Mouse (Mus musculus) gastrocnemius, postnatal 14 days (tissue): ENCODE results near the gene Vps29. TPM values are rescaled to one million over a fixed set of nuclear protein-coding genes. Genes with fewer than 3 reads are reported as not detected.

Experiments used
- DNase-seq: peaks from one replicate; pipeline ENCODE4 v3.0.0; 2021; ENCODE audit warnings: mixed read lengths
- intact Hi-C: fragments of 180-260 bp; cut with DNase I; formaldehyde crosslinking; loops from one replicate; pipeline ENCODE4 v1.15.1; 2025; ENCODE audit warnings: low total_unique reads
- total RNA-seq, 2 experiments: library from RNA; stranded (reverse); gene quantifications; 2 replicates each; pipeline ENCODE4 v1.2.3; 2021

The Vps29 gene
- total RNA-seq, 2 experiments from 2014 or later, result 48.9 to 50.1 TPM

DNA sequence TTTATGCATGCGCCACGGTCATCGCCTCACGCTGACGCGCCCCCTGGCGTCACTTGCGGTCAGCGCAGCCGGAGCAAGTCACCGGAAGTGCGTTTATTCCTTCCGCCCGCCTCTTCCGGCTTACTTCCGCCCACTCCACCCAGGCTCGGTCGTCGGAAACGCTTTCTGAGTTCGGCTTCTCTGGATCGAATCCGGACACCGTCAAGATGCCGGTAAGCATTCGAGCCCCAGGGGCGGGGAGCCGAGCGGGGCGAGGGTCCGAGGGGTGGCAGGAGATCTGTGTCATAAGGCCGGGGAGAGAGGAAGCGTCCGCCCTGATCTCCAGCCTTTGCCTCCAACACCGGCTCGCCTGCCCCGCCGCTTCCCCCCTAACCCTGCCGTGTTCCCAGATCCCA is 37.6 kb downstream of the Vps29 start, which contains the start of gene Arpc3:
Arpc3 (plus strand) TSS at position 93 of the 395 bp plus-strand sequence.
- intact Hi-C loops, result no loop called here

DNA sequence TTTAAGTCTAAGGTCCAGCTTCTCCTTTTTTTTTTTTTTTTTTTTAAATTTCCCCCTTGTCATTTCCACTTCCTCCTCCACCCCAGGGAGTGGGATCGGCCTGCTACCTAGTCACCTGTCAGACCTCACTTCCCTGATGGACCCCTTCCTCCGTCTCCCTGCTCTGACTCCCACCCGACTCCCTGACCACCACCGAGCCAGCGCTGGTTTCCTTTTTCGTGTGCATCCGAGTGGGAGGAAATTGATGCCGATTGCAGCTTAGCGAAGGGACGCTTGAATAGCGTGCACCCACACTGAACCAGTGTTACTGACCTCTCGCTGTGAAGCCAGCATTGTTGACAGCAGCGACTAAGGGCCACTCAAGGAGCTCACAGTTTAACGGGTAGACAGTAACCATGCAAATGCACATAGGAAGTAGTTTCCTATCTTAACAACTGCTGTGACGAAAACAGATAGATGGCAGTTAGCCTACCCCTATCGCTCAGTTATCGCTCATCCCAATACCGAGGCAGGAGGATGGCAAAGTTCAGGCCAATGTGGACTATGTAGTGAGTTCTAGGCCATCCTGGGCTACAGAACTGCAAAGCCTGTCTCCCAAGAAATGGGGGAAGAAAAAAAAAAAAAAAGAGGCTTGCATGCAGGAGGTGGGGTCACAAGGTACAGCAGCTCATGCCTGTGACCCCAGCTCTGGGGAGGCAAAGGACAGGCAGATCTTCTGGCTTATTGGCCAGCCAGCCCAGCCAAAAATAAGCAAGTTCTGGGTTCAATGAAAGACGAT is 38.2 kb downstream of the Vps29 start:
- DNase-seq, result no peak
- intact Hi-C loops, result no loop called here

More for the DNA sequence above, 37.6 kb downstream of the Vps29 start, which contains the start of gene Arpc3:
- DNase-seq, result peak; percentile 89

DNA sequence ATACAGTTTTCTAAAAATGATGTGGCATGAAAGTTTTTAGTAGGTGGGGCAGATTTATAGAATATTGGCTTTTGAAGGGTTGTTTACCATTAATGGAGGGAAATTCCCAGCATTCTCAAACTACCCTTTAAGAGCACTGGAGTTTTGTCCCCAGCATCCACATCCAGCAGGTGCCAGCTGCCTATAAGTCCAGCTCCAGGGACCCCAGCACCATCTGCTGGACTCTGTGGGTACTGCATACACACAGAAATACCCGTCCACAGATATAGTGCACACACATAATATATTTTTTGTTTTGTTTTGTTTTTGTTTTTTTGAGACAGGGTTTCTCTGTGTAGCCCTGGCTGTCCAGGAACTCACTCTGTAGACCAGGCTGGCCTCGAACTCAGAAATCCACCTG is 39.7 kb downstream of the Vps29 start:
- DNase-seq, result peak; percentile 67
- intact Hi-C loops, result no loop called here

DNA sequence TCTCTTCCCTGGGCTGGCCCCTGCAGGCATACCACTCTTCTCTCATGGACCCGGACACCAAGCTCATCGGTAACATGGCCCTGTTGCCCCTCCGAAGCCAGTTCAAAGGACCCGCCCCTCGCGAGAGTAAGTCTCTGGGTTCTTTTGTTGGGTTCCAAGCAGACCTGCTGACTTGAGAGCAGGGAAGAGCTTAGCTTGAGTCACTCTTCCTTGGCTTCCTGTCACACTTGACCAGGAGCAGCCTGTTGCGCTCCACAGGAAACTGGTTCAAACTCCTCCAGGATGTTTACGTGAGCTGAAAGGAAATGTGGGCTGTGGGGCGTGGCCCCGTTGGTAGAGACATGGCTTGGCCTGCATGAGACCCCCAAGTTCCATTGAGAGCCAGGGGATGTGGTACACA is 42.6 kb downstream of the Vps29 start:
- DNase-seq, result peak; percentile 34
- intact Hi-C loops, result no loop called here

DNA sequence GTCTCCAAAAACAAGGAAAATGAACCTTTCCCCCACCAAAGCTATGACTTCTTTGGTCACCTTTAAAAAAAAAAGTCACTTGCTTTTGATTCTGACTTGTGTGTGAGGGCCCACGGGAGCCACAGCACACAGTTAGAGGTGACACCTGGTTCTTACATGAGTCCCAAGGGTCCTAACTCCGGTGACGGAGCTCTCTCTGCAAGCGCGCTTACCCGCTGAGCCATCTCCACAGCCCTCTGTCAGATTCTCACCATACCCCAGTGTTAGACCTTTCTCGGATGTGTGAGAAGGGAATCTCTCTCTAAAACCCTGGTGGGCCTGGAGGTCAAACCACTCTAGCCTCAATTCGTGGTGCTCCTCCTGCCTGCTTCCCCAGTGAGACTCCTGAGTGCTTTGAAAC is 43.3 kb downstream of the Vps29 start:
- intact Hi-C loops, result no loop called here
- no peak for DNase-seq

DNA sequence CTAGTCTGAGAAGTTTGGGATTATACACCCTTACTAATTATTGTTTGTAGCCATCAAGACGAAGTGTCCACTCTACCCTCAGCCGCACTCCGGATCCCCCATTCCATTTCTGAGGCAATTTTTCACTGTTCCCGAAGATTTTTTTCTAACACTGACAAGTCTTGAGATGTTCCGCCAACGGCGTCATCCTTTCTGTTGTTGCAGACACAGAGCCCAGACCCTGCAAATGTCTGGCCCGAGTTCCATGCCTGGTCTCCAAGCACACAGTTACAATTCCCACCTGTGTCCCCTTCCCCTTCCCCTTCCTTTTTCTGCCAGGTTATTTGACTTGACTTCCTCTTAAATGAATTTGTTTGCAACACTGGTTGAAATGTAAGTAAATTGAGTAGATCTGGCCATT is 45.7 kb downstream of the Vps29 start:
- intact Hi-C loops, result loop anchor here (2.0 to 10.0 kb wide), 2 partner anchors 225 to 325 kb away; no protein-coding TSS in a partner anchor
- DNase-seq, result no peak

DNA sequence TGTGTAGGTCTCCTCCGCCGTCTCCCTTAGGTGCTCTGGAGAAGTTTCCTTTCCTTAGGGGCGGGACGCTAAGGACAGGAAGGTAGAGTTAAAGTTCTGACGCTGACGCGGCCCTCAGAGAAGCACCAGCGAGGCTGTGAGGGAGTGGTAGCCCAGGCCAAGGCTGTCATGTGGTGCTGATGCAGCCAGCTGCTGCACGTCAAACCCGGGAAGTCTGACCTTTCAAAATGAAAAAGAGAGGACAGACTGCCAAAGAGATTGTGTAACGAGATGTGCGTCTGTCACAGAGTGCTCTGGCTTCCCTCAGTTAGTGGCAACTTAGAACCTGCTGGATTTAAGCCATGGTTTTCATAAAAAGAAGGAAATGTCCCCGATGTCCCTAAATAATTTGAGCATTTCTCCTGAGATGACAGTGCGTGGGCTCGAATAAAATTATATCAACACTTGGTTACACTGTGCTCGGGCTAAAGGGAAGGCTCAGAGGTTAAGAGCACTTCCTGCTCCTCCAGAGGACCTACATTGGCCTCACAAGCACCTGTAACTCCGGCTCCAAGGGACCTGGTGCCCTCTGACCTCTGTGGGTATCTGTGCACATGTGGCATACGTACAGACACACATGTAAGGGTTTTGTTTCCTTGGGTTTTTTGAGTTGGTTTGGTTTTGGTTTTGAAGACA is 46.6 kb downstream of the Vps29 start:
- DNase-seq, result peak; percentile 32
- intact Hi-C loops, result loop anchor here (2.0 to 10.0 kb wide), 2 partner anchors 224 to 324 kb away; no protein-coding TSS in a partner anchor

DNA sequence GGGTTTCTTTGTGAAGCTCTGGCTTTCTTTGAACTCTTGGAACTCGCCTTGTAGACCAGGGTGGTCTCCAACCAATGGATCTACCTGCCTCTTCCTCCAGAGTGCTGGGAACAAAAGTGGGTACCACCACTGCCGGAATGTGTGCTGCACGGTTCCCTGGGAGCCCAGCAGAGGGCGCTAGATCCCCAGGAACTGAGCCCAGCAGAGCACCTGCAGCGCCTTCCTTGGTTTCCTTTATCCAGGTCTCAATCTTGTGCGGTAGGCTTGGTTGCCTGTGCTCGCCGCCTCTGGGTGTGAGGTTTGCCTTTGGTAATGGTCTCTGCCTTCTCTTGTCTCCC is 47.1 kb downstream of the Vps29 start:
- intact Hi-C loops, result loop anchor here (2.0 to 10.0 kb wide), 2 partner anchors 224 to 324 kb away; no protein-coding TSS in a partner anchor
- peak; percentile 67 for DNase-seq

DNA sequence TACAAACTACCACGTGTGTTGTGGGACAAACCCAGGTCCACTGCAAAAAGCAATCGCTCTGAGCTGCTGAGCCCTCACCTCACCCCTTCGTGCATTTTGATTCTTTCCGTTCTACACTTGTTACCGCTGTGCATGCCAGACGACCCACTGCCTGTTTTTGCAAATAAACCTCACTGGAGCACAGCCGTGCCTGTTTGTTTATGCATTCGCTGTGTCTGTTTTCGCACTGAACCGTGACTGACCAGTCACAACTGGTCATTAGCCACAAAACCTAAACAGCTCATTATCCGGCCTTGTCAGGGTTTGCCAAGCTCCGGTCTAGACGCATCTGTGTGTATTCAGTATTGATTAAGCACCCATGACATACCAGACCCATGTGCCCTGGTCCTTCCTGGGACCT is 48.0 kb downstream of the Vps29 start:
- intact Hi-C loops, result loop anchor here (10.0 kb wide), 1 partner anchor 323 kb away; no protein-coding TSS in a partner anchor
- no peak for DNase-seq

DNA sequence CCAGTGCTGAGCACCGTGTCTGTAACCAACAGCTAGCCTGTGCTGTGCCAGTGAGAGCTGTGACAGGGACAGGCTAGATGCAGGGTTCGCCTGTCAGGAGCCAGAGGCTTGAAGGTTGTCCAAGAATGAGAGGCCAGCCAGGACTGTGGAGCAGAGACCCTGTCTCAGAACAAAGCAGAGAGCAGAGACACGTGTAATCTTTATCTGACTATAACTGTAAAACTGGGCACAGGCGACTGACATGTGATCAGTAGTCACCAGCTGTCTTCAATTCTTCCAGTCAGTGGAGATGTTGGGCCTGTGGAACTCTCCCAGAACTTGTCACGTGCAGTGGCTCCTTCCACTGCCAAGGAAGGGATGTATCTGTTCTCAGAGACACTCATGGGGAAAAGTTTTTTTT is 48.6 kb downstream of the Vps29 start:
- peak; percentile 39 for DNase-seq
- intact Hi-C loops, result loop anchor here (10.0 kb wide), 1 partner anchor 322 kb away; no protein-coding TSS in a partner anchor

DNA sequence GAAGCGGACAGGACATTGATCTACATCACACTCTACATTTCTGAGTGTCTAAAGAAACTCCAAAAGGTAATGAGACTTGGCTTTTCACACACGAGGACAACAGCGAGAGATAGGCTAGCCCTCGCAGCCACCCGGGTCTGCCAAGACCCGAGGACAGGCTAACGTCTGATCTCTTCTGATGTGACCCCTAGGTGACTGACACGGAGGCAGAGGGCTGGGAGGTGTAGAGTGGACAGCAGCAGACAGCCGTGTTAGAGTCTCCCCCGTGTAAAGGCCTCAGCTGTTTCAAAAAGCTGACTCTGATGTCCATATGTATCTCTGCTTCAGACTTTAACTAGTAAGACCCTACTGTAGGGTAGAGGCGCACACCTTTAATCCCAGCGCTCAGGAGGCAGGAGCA is 49.2 kb downstream of the Vps29 start:
- intact Hi-C loops, result loop anchor here (10.0 kb wide), 1 partner anchor 321 kb away; no protein-coding TSS in a partner anchor

DNA sequence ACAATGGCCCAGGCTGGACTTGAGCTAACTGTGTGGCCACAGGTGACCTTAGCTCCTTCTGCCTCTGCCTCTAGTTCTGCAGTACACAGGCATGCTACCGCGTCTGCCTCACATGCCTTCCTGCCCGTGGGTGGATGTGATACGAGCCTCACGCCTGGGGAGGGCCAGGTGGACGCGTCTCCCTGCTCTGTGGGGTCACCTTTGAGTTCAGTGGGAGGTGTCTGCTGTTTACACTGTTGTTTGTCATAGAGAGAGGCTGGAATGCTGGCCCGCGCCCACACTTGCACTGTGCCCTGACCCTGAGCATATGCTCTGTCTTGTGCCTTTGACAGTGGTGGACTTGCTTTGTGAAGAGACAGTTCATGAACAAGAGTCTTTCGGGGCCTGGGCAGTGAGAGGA is 51.4 kb downstream of the Vps29 start:
- intact Hi-C loops, result loop anchor here (10.0 kb wide), 1 partner anchor 319 kb away; no protein-coding TSS in a partner anchor

More for the DNA sequence above, 49.2 kb downstream of the Vps29 start:
- no peak for DNase-seq

DNA sequence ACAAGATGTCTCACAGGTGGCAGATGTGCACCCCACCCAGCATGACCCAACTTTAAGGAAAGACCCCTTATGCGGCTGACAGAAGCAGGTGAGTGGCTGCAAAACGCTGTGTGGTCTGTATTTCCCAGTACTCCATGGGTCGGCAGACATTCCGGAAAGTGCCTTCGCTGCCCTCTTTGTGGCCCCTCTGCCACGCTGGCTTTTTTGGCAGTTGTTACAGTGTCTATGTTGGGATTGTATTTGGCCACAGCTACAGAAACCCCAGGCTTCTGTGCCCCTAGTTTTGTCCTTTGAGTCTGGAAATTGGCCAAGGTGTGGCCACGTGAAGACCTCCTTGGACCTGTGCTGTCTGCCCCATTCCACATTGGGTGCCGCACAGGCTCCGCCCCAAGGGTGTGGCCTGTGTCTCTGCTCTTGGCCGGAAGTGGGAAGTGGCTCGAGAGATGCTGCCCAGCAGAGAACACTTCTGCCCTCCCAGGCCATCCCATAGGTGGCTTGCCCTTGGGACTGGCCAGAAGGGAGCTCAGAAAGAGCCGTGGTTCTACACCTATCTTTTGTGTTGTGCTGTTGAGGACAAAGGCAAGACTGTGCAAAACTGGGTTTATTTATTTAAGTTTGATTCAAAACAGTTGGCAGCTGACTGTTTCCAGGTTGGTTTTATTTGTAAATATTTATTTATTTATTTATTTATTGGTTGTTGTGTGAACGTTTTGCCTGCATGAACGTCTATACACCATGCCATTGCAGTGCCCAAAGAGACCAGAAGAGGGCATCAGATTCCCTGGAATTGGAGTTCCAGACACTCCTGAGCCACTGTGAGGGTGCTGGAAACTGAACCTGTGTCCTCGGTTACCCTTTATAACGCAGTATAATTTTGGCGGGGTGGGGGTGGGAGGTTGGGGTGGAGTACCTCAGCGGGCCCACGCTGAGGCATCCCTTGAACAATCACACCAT is 55.8 kb downstream of the Vps29 start:
- DNase-seq, result no peak
- intact Hi-C loops, result loop anchor here (10.0 kb wide), 1 partner anchor 315 kb away; no protein-coding TSS in a partner anchor

More for the DNA sequence above, 51.4 kb downstream of the Vps29 start:
- no peak for DNase-seq

DNA sequence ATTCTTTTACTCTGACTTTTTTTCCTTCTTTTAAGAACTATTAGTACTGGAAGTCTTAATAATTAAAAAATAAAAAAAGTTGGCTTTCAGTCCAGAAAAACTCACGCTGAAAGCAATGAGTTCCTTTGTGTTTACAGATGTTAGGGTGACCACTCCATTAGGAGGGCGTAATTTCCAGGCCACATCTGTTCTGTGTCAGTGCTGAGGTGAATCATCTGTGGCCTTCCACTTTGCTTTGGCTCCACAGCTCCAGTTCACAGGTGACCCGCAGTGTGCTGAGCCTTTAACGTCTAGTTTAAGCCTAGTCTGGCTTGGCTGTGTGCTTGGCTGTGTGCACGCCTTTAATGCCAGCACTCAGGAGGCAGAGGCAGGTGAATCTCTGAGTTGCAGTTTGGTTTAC is 57.7 kb downstream of the Vps29 start:
- intact Hi-C loops, result no loop called here
- DNase-seq, result no peak

DNA sequence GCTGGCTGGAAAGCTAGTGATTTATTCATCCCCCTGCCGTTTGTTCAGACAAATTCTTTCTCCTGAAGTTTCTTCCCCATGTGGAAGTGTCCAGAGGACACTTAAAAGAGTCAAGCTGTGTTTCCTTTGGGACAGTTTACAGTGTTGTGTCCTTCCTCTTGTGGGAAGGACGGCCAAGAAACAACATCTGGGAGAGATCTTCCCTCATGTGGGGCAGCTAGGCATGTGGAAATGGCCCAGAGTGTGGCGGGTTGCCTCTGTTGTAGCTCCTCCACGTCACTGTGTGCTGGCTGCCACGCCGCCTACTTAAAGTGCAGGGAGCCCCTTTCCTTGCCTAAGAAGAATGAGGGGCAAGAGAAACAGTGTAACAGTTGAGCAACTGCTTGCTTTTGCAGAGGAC is 58.7 kb downstream of the Vps29 start:
- DNase-seq, result no peak
- intact Hi-C loops, result no loop called here

DNA sequence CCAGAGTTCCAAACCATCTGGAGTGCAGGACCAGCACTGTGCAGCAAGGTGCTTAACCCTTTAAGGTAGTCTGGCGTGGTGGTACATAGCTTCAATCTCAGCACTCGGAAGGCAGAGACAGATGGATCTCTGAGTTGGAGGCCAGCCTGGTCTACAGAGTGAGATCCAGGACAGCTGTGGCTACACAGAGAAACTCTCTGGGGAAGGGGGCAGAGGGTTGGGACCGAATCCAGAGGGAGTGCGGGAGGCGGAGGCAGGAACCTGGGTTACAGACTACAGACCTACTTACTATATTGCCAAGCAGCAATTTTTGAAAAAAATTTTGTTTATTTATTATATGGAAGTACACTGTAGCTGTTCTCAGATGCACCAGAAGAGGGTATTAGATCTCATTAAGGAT is 60.2 kb downstream of the Vps29 start:
- intact Hi-C loops, result no loop called here
- no peak for DNase-seq
